Mouse (Mus musculus) monocyte, adult 5-6 weeks (primary cell): ENCODE measurements around the gene Atf7ip. TPM values are rescaled to one million over a fixed set of nuclear protein-coding genes. Genes with fewer than 3 reads are reported as not detected.

Source experiments
- ATAC-seq: fragments of 153-309, 156-312 bp; replicated peaks from 2 replicates; pipeline ENCODE4 v1.8.0; 2017; ENCODE audit warnings: mild to moderate bottlenecking; ENCODE audit not compliant: low TSS enrichment, insufficient number of reproducible peaks, severe bottlenecking, poor library complexity, low FRiP score
- total RNA-seq: library from RNA; stranded (forward); fragments of 200-1000, 200-491, 200-594 nt; gene quantifications from 3 replicates; pipeline ENCODE4 v1.2.3, GENCODE M21; 2017

Atf7ip gene
- total RNA-seq, 1 experiment from 2014 or later: 61.9 TPM

- no peak for ATAC-seq
Measured at GRCm38 (mm10) chr6:136546987-136547386, 41.0 kb downstream of the Atf7ip start.

GRCm38 (mm10) chr6:136548041-136548770 lies 42.2 kb downstream of the Atf7ip start:
- no peak for ATAC-seq

- ATAC-seq: no peak
Measured at GRCm38 (mm10) chr6:136548796-136549195, 42.8 kb downstream of the Atf7ip start.

- ATAC-seq: no peak
Measured at GRCm38 (mm10) chr6:136549606-136550005, 43.6 kb downstream of the Atf7ip start.

GRCm38 (mm10) chr6:136550596-136551304 lies 44.8 kb downstream of the Atf7ip start:
- ATAC-seq: peak; percentile 62

GRCm38 (mm10) chr6:136551550-136552109 lies 45.7 kb downstream of the Atf7ip start:
- no peak for ATAC-seq

GRCm38 (mm10) chr6:136553156-136553555 lies 47.2 kb downstream of the Atf7ip start:
- no peak for ATAC-seq

GRCm38 (mm10) chr6:136553767-136554569 lies 48.0 kb downstream of the Atf7ip start:
- peak; percentile 90 for ATAC-seq

GRCm38 (mm10) chr6:136554774-136555522 lies 49.0 kb downstream of the Atf7ip start:
- no peak for ATAC-seq

GRCm38 (mm10) chr6:136555523-136555915 lies 49.6 kb downstream of the Atf7ip start:
- peak; percentile 80 for ATAC-seq

GRCm38 (mm10) chr6:136558288-136559005 lies 52.5 kb downstream of the Atf7ip start:
- ATAC-seq: no peak

GRCm38 (mm10) chr6:136566002-136566401 lies 60.0 kb downstream of the Atf7ip start:
- no peak for ATAC-seq

- no peak for ATAC-seq
Measured at GRCm38 (mm10) chr6:136590739-136591138, 84.8 kb downstream of the Atf7ip start.

- no peak for ATAC-seq
Measured at GRCm38 (mm10) chr6:136594541-136594940, 88.6 kb downstream of the Atf7ip start.

GRCm38 (mm10) chr6:136602601-136603000 lies 96.6 kb downstream of the Atf7ip start:
- ATAC-seq: no peak

- no peak for ATAC-seq
Measured at GRCm38 (mm10) chr6:136611351-136612215, 105.6 kb downstream of the Atf7ip start.

GRCm38 (mm10) chr6:136612312-136612711 lies 106.3 kb downstream of the Atf7ip start:
- ATAC-seq: no peak
